ENCODE assay signal across 9 mouse cellular contexts in the genomic region with DNA sequence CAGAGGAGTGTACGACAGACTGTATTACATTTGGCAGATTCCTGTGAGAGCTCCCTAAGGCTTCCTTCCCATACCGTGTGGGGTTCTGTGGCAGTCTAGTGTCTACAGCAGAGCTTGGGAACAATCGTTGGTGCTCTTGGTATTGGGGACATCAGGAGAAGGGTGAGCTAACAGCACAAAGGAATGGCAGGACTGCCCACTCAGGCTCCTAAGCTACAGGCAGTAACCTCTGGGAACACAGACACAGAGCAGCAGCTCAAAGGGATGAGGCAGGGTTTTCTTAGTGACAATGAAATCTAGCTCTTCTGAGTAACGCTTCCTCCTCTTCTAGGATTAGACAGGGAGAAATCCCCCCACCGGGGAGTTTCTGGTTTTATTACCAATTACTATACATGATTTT. TPM values are rescaled to one million over a fixed set of nuclear protein-coding genes. Genes with fewer than 3 reads are reported as not detected.
DNase-seq lines count a peak whose midpoint lies in the region; ATAC-seq lines count a peak whose summit lies in the region.
"Had no signal": no experiment of that assay in that cellular context is flagged by ENCODE, and none has a peak within 500 bp of the region (broad histone marks: within the 10 kb centered on the region; RNA-seq: fewer than 3 reads in every experiment).

No protein-coding gene starts in this region.

- no peaks in the 10 kb centered on the region for H3K27me3 ChIP-seq in lung, embryonic 15.5 days
- no peaks in the 10 kb centered on the region for H3K27me3 ChIP-seq in embryonic facial prominence, embryonic 10.5 days (replicated peaks; ENCODE audit: low read depth, poor library complexity, severe bottlenecking)
- no peaks in the 10 kb centered on the region for H3K27me3 ChIP-seq in intestine, embryonic 16.5 days (replicated peaks; ENCODE audit: control insufficient read depth, insufficient read depth, low read length)
- H3K27me3 ChIP-seq: Patski had no signal

- H3K27ac ChIP-seq in lung, embryonic 15.5 days, result no peak overlapping the region
- H3K27ac ChIP-seq in embryonic facial prominence, embryonic 10.5 days (replicated peaks), result peak overlapping the region; percentile 60
- H3K27ac ChIP-seq in intestine, embryonic 16.5 days (ENCODE audit: low read length), result no peak overlapping the region

- no peaks in the 10 kb centered on the region for H3K9me3 ChIP-seq in lung, embryonic 15.5 days
- no peaks in the 10 kb centered on the region for H3K9me3 ChIP-seq in embryonic facial prominence, embryonic 10.5 days
- H3K9me3 ChIP-seq in intestine, embryonic 16.5 days (ENCODE audit: control insufficient read depth, low read length), result no peaks in the 10 kb centered on the region

- peaks cover 9% of the 10 kb centered on the region; the same call in 1 of the 2 replicates for H3K4me1 ChIP-seq in lung, embryonic 15.5 days
- H3K4me1 ChIP-seq in embryonic facial prominence, embryonic 10.5 days, result peaks cover 35% of the 10 kb centered on the region
- H3K4me1 ChIP-seq in intestine, embryonic 16.5 days (ENCODE audit: control insufficient read depth, insufficient read depth, low read length), result no peaks in the 10 kb centered on the region

- 49% methylated on average over 5 of the region's 5 CpGs for WGBS in lung, embryonic 15.5 days
- WGBS in embryonic facial prominence, embryonic 10.5 days, result 30% methylated on average over 5 of the region's 5 CpGs
- 39% methylated on average over 5 of the region's 5 CpGs for WGBS in intestine, embryonic 16.5 days

- H3K36me3 ChIP-seq in lung, embryonic 15.5 days, result no peaks in the 10 kb centered on the region
- H3K36me3 ChIP-seq in embryonic facial prominence, embryonic 10.5 days (replicated peaks), result peaks cover 3% of the 10 kb centered on the region; the same call in 1 of the 2 replicates
- H3K36me3 ChIP-seq in intestine, embryonic 16.5 days (ENCODE audit: control insufficient read depth, insufficient read depth, low read length), result no peaks in the 10 kb centered on the region

- ATAC-seq in lung, embryonic 15.5 days (ENCODE audit: borderline replicate concordance, extremely low read depth, low FRiP score, low TSS enrichment), result no peak
- ATAC-seq in intestine, embryonic 16.5 days, result no peak
- ATAC-seq: Patski had no signal

- H3K4me2 ChIP-seq in lung, embryonic 15.5 days, result no peak overlapping the region
- peak overlapping the region; percentile 34; the same call in 1 of the 2 replicates for H3K4me2 ChIP-seq in intestine, embryonic 16.5 days (ENCODE audit: low read depth, low read length)

- H3K9ac ChIP-seq in lung, embryonic 15.5 days, result no peak overlapping the region
- H3K9ac ChIP-seq in intestine, embryonic 16.5 days (ENCODE audit: low read depth, low read length), result no peak overlapping the region

- DNase-seq in lung, adult 18-20 months, result no peak
- no peak for DNase-seq in embryonic facial prominence, embryonic 10.5 days (ENCODE audit: low spot score)
- DNase-seq in retina, postnatal 1 day, result peak; percentile 40
- DNase-seq in ovary, postnatal 36 days (ENCODE audit: low spot score), result no peak
- DNase-seq in gastrocnemius, adult 18-20 months (ENCODE audit: low spot score), result no peak
- no peak for DNase-seq in gastrocnemius, postnatal 4 days (ENCODE audit: low spot score in 2 of 2)

- peak overlapping the region; percentile 18; the same call in 1 of the 2 replicates for H3K4me3 ChIP-seq in lung, embryonic 15.5 days
- H3K4me3 ChIP-seq in embryonic facial prominence, embryonic 10.5 days, result peak overlapping the region; percentile 61
- H3K4me3 ChIP-seq in intestine, embryonic 16.5 days (ENCODE audit: low read length), result no peak overlapping the region

RNA-seq across cellular contexts. Expression of a gene that starts 11.4 kb away (rescaled TPM):
- polyA plus RNA-seq in lung, embryonic 15.5 days (2015; fragmentation: Nextera tagmentation; extraction: Ambion mirVana), result 9.6 and 10.7 TPM in 2 replicates
- 14.5 and 16.1 TPM in 2 replicates for polyA plus RNA-seq in embryonic facial prominence, embryonic 10.5 days (2016; fragmentation: Nextera tagmentation; extraction: Ambion mirVana)
- 8.1 and 9.5 TPM in 2 replicates for polyA plus RNA-seq in intestine, embryonic 16.5 days (2015; fragmentation: Nextera tagmentation; extraction: Ambion mirVana)
- 1 to 10 TPM; 4.2 to 5.1 TPM for total RNA-seq in gastrocnemius, adult 18-20 months (2021)
- 1 to 10 TPM; 4.9 to 7.7 TPM for total RNA-seq in gastrocnemius, postnatal 4 days (2021)

RNA-seq across cellular contexts. Expression of a gene that starts 33.2 kb away (rescaled TPM):
- polyA plus RNA-seq in lung, embryonic 15.5 days (2015; fragmentation: Nextera tagmentation; extraction: Ambion mirVana), result 18.4 and 19.3 TPM in 2 replicates
- polyA plus RNA-seq in embryonic facial prominence, embryonic 10.5 days (2016; fragmentation: Nextera tagmentation; extraction: Ambion mirVana), result 15.3 and 16.7 TPM in 2 replicates
- polyA plus RNA-seq in intestine, embryonic 16.5 days (2015; fragmentation: Nextera tagmentation; extraction: Ambion mirVana), result 10.6 and 12.4 TPM in 2 replicates
- 10 to 100 TPM; 32.2 to 34.1 TPM for total RNA-seq in gastrocnemius, adult 18-20 months (2021)
- 10 to 100 TPM; 51.1 to 53.0 TPM for total RNA-seq in gastrocnemius, postnatal 4 days (2021)

RNA-seq across cellular contexts. Expression of a gene that starts 57.1 kb away (rescaled TPM):
- 2.0 and 2.6 TPM in 2 replicates for polyA plus RNA-seq in lung, embryonic 15.5 days (2015; fragmentation: Nextera tagmentation; extraction: Ambion mirVana)
- polyA plus RNA-seq in embryonic facial prominence, embryonic 10.5 days (2016; fragmentation: Nextera tagmentation; extraction: Ambion mirVana), result 1.2 TPM in 2 replicates
- polyA plus RNA-seq in intestine, embryonic 16.5 days (2015; fragmentation: Nextera tagmentation; extraction: Ambion mirVana), result 3.3 and 3.6 TPM in 2 replicates
- 10 to 100 TPM; 12.4 to 14.2 TPM for total RNA-seq in gastrocnemius, adult 18-20 months (2021)
- total RNA-seq in gastrocnemius, postnatal 4 days (2021), result 1 to 10 TPM; 4.1 to 4.7 TPM
